Mouse (Mus musculus): ENCODE data around the gene Sf1.

Sf1 gene

GRCm38 (mm10) chr19:6418233-6418879 lies 54.9 kb downstream of the Sf1 start, which contains the start of gene Nrxn2:
TSS of gene Nrxn2 (plus strand) at chr19:6418731.
- peak; percentile 84 to 89 for DNase-seq (ENCODE audit: low read depth in 2 of 2, low spot score in 2 of 2)

GRCm38 (mm10) chr19:6418984-6419692 lies 55.6 kb downstream of the Sf1 start:
- DNase-seq (ENCODE audit: low read depth in 2 of 2, low spot score in 2 of 2) = no peak

DNA sequence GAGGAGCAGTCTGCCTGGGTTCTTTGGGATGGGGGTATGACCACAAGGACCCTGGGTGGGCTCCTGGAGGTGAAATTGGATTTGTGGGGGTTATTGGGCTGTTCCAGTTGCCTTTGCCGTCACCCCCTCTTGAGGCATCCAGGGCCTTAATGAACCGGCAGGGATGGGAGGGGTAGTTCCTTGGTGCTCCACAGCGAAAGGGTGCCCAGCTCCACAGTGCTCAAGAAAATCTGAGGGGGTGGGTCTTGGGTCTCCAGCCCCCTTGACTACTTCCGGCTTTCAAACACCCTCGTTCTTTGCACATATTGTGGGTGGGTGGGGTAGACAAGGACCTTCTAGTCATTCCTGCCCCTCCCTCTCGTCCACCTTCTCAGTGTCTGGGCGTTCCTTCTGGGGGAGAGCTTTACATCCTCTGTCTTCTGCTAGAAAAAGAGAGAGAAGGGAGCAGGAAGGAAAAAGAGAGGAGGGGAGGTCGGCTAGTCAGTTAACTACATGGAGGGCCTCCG lies 56.4 kb downstream of the Sf1 start:
- DNase-seq (ENCODE audit: low read depth in 2 of 2, low spot score in 2 of 2) = no peak

- DNase-seq (ENCODE audit: low read depth in 2 of 2, low spot score in 2 of 2) = no peak
These were observed 57.2 kb downstream of the Sf1 start for GRCm38 (mm10) chr19:6420481-6421210.

DNA sequence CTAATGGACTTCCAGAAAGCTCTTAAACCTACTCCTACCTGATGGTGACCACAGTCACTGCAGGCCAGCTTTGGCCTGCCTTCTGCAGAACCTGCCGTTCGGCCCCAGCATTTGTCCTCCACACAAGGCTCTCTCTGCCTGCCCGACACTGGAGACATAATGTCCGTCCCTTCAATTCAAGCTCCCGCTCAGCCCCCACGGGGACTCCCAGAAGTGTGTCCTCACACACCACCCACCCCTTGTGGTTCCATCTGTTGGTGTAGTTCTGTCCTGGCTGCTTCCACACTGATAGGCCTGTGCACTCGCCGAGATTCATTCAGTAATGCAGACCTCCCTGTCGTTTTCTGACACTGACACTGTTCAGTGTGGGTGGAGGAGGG lies 57.7 kb downstream of the Sf1 start:
- DNase-seq (ENCODE audit: low read depth in 2 of 2, low spot score in 2 of 2) = no peak

- DNase-seq (ENCODE audit: low read depth in 2 of 2, low spot score in 2 of 2) = no peak
These were observed 58.5 kb downstream of the Sf1 start for GRCm38 (mm10) chr19:6422014-6422413.

GRCm38 (mm10) chr19:6423241-6423640 lies 59.8 kb downstream of the Sf1 start:
- DNase-seq (ENCODE audit: low read depth in 2 of 2, low spot score in 2 of 2) = no peak

GRCm38 (mm10) chr19:6424137-6424881 lies 60.8 kb downstream of the Sf1 start:
- no peak for DNase-seq (ENCODE audit: low read depth in 2 of 2, low spot score in 2 of 2)

GRCm38 (mm10) chr19:6425595-6425994 lies 62.1 kb downstream of the Sf1 start:
- DNase-seq (ENCODE audit: low read depth in 2 of 2, low spot score in 2 of 2) = no peak

GRCm38 (mm10) chr19:6426703-6427500 lies 63.4 kb downstream of the Sf1 start:
- peak in 1 of 2 experiments; percentile 23 for DNase-seq (ENCODE audit: low read depth in 2 of 2, low spot score in 2 of 2)

All from CD8-positive naive resting alpha-beta T cell, adult 2 months (primary cell).